Mouse (Mus musculus) liver, postnatal 0 days (tissue): Measurements from ENCODE around the gene Dnaja2.

Source experiments
- CTCF ChIP-seq: sonication (generic); IDR thresholded peaks from 2 replicates; pipeline ENCODE4 v1.5.1; 2016; ENCODE audit warnings: antibody characterized with exemption, low read depth
- EP300 ChIP-seq: IDR thresholded peaks from 2 replicates; pipeline ENCODE4 v1.6.1; 2016; ENCODE audit warnings: antibody characterized with exemption, low read depth, mild to moderate bottlenecking

DNA sequence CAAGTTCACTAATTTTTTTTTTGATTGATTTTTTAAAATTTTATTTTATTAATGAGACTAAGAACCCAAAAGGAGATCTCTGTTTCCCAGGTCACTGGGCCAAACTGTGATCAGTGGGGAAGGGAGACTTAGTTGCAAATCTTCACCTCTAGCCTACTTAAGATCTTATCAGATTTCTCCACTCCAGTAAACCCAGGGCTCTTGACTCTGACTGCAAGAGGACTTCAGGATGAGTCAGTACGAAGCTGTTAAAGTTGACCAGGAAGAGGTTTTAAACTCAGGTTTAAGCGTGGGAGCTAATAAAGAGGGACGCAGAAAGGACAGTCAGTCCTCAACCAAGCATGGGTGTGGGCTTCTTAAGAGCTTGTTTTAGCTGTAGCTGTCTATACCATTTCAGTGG, 38.2 kb upstream of the Dnaja2 start:
- TF ChIP-seq EP300, result no peak
- no peak for TF ChIP-seq CTCF
